Mouse (Mus musculus): ENCODE measurements around the gene Syk.

Gene Syk

DNA sequence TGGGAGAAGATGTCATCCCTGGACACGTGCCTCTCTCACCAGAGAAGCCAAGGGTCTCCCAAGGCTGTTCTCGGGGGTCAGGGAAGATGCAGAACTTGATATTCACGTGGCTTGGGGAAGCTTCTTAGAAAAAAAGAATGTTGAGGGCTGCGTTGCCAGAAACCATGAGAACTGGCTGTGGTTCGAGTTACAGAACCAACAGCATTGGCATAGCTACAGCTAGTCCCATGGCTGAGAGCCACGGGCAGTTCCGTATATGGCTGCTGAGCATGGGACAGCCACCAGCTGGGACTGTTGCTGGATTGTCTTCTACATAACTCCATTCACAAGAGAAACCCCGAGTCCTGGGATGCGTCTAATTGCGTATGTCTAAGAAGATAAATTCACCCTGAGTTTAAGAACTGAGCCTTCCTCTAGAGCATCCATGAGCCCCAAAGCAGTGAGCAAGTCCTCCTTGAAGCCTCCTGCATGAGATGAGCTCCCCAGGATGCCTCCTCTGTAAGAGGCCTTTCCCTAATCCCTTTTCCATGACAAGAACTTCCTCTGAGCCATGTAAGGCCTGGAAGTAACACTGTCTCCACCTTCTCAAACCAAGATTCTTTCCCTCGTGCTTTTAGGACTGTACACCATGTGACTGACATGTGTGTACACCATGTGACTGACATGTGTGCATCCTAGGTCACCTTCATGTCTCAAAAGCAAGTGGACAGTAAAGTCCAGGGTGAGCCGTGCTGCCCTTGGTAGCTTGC lies 71.3 kb downstream of the Syk start:
- peak; percentile 26 for DNase-seq

DNA sequence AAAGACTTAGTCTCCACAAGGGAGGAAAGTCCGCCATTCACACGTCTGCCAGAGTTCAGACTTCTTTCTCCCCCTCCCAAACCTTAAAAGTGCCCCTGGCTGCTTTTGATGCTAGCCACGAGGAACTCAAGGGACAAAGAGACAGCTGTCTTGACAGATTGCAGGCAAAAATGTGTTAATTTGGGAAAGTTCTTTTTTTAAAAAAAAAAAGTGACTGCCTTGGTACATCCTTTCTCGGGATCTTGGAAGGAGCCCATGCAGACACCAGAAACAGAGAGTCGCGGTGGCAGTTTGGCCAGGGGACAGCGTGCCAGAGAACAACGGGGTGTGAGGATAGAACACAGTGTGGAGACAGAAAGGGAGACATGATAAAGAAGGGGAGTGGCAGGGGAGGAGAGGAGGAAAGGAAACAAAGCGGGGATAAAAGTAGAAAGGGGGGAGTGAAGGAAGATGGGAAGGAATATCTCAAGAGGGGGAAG lies 71.9 kb downstream of the Syk start:
- no peak for DNase-seq

- DNase-seq, result no peak
These were observed 75.0 kb downstream of the Syk start for GRCm38 (mm10) chr13:52657966-52658365.

GRCm38 (mm10) chr13:52658477-52658876 lies 75.5 kb downstream of the Syk start:
- peak; percentile 65 for DNase-seq

- no peak for DNase-seq
These were observed 76.2 kb downstream of the Syk start for GRCm38 (mm10) chr13:52659171-52659665.

DNA sequence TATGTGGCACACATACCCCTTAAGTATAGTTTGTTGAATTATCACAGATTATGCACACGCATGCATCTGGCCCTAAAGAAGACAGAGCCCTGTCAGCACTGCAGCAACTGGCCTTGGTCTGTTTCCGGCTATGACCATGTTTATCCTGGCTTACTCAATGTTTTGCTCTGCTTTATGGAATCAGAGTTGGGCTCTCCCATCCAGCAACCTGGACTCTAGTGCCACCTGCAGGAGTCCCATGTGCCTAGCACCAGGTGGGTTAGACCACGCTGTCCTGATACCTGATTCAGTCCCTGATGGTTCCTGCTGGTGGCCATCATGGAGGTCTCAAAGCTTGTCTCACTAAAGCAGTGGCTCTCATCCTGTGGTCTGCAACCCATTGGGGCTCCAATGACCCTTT lies 86.9 kb downstream of the Syk start:
- peak; percentile 21 for DNase-seq

GRCm38 (mm10) chr13:52673272-52673671 lies 90.3 kb downstream of the Syk start:
- DNase-seq, result no peak

GRCm38 (mm10) chr13:52673856-52674255 lies 90.9 kb downstream of the Syk start:
- no peak for DNase-seq

- DNase-seq, result no peak
These were observed 91.9 kb downstream of the Syk start for GRCm38 (mm10) chr13:52674839-52675238.

DNA sequence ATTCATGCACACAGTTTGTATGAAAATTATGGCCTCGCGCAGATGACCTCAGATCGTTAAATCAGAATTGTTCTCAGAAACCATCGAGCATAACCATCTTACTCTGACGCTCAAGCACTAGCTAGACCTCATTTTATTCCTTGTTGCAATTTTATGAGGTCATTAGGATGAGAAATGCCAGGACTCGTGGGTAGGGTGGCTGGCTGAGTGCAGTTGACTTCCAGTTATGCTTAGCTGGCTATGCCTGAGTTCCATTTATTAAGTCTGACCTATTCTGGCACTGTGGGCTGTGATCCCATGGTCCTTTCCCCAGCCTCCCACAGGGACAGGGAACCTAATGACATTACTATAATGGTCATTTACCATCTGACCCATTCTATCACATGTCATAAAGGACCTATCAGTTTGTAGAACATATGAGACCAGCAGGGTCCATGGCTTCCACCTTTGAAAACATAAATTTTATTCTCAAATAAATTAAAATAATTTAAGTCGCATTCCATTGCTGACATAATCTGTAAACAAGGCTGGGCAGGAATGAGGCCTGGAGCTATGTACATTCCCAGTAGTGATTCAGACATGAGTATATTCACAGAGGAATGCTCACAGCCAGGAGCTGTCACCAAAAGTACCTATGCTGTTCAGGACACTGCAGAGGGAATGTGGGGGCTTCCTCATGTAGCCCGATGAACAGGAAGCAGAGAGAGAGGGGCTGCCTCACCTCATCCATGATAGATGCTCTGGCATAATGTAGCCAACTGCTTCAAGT lies 92.7 kb downstream of the Syk start:
- no peak for DNase-seq

GRCm38 (mm10) chr13:52676671-52677445 lies 93.9 kb downstream of the Syk start:
- DNase-seq, result no peak

GRCm38 (mm10) chr13:52679906-52680305 lies 96.9 kb downstream of the Syk start:
- no peak for DNase-seq

DNA sequence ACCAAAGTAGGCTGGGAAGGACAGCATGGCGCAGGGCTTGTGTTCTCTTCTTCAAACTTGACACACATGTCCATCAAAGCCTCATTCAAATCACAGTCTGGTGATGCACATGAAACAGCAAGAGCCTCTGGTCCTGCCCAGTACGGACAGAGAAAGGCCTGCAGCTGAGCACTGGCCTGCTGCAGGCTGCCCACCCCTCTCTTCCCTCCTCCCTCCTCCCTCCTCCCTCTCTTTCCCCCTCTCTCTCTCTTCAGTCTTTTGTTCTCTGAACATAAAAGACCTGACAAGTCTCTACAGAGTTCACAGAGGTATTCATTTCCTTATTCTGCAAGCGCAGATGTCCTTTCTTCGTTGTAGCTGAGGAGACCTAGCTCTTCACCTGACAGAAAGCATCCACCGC lies 99.1 kb downstream of the Syk start:
- no peak for DNase-seq

- DNase-seq, result no peak
These were observed 107.5 kb downstream of the Syk start for GRCm38 (mm10) chr13:52690425-52690824.

DNA sequence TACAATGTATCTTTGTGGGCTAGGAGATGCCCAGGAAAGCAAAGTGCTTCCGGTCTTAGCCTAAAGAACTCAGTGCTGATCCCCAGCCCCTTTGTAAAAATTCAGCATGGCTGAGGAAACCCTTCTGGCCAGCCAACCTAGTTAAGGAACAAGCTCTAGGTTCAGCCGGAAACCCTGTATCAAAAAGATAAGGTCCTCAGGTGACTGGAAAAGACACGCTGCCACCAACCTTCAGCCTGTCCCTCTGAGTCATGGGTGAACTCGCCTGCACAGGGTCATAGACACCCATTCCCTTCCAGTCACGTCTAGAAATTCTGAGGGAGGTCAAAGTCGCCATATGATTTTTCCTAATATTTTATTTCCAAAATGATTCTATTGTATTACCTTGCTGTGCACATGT lies 109.3 kb downstream of the Syk start:
- DNase-seq, result no peak

DNA sequence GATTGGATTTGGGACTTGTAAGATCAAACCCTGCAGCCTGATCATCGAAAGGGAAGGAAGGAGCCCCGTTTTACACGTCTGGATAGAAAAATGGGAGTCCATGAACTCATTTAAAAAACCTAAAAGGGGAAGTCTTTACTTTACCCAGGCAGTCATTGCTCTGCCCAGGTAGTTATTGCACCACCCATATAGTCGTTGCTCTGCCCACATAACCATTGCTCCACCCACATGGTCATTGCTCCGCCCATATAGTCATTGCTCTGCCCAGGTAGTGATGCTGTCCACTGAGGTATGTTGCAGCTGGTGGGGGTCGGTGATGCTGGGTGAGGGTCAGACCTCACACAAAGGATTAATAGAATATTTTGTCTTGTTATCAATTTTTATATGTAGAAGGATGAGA lies 111.9 kb downstream of the Syk start:
- DNase-seq, result no peak
